Mouse (Mus musculus) ES-Bruce4 (cell line): ENCODE data around the gene Cdrt4. TPM values are rescaled to one million over a fixed set of nuclear protein-coding genes. Genes with fewer than 3 reads are reported as not detected.

Experiments used
- H3K27ac ChIP-seq: 2 replicates; pipeline ENCODE4 v1.5.1; 2012; ENCODE audit warnings: low read length, inconsistent platforms; ENCODE audit not compliant: insufficient read depth
- H3K27me3 ChIP-seq: 2 replicates; pipeline ENCODE4 v1.6.1; 2012; ENCODE audit warnings: mild to moderate bottlenecking, low read length, inconsistent platforms; ENCODE audit not compliant: control insufficient read depth, poor library complexity, insufficient read depth, severe bottlenecking
- H3K36me3 ChIP-seq: 2 replicates; pipeline ENCODE4 v1.6.1; 2012; ENCODE audit warnings: inconsistent platforms, mild to moderate bottlenecking, low read length, moderate library complexity; ENCODE audit not compliant: control insufficient read depth, poor library complexity, insufficient read depth, severe bottlenecking
- H3K4me1 ChIP-seq: one replicate; pipeline ENCODE4 v1.8.1; 2011; ENCODE audit warnings: low read length; ENCODE audit not compliant: control insufficient read depth, insufficient read depth
- H3K4me3 ChIP-seq: 2 replicates; pipeline ENCODE4 v1.5.1; 2011; ENCODE audit warnings: low read depth, mild to moderate bottlenecking, low read length
- H3K9ac ChIP-seq: 2 replicates; pipeline ENCODE4 v1.6.1; 2012; ENCODE audit warnings: low read depth, mild to moderate bottlenecking, inconsistent platforms; ENCODE audit not compliant: poor library complexity, severe bottlenecking
- H3K9me3 ChIP-seq: replicated peaks from 2 replicates; pipeline ENCODE4 v1.6.1; 2012; ENCODE audit warnings: mild to moderate bottlenecking, low read length, inconsistent platforms; ENCODE audit not compliant: control insufficient read depth, poor library complexity, insufficient read depth, severe bottlenecking
- CTCF ChIP-seq: IDR thresholded peaks from one replicate; pipeline ENCODE4 v1.8.1; 2011; ENCODE audit warnings: low read depth, low read length
- EP300 ChIP-seq: IDR thresholded peaks from 2 replicates; pipeline ENCODE4 v1.6.1; 2011; ENCODE audit warnings: low read depth, low read length; ENCODE audit not compliant: insufficient read depth
- POLR2A ChIP-seq: IDR thresholded peaks from one replicate; pipeline ENCODE4 v1.8.1; 2011; ENCODE audit warnings: low read length; ENCODE audit not compliant: insufficient read depth
- polyA plus RNA-seq: library from polyadenylated mRNA; stranded (reverse); fragments of >200 nt; gene quantifications from 2 replicates; pipeline ENCODE4 v1.2.4, GENCODE M21; 2011; ENCODE audit warnings: low read depth; ENCODE audit not compliant: missing spikeins, insufficient read depth, insufficient read length

Cdrt4 gene
- polyA plus RNA-seq, 1 experiment: not detected

DNA sequence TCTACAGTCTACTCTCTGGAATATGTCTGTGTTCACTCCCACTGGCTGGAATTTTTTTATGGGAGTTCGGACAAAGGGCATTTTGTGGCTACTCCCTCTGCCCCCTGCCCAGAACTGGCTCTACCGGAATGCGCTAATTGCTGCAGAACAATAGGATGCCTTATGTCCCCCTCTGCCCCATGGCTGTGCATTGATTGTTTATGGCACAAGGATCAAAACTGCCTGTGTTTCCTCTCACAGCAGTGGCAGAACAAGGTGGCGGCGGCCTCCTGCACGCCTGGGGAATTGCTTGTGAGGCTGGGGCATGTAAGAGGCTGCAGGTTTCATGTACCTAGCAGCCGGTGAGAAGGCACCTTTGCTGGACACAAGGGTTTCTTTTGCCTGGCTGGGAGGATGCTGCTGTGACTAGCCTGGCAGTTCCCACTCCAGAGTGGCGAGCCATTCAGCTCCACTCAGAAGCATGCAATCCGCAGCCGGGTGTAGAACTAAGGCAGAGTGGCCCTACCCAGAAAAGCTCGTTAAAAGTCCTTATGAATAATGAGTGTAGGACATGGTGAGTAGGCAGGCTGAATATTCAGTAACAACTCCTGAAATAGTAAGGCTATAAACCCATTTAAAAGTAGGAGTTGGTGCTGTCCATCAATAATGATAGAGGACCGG lies 89.1 kb downstream of the Cdrt4 start:
- H3K27ac ChIP-seq: no peak overlapping the region
- no peak overlapping the region for H3K4me3 ChIP-seq
- H3K9me3 ChIP-seq: no peaks in the 10 kb centered on the region
- H3K27me3 ChIP-seq: 0 out of 2 replicates have a peak, but pooled peaks cover 1% of the 10 kb centered on the region
- H3K36me3 ChIP-seq: no peaks in the 10 kb centered on the region
- H3K4me1 ChIP-seq: no peaks in the 10 kb centered on the region
- H3K9ac ChIP-seq: no peak overlapping the region
- TF ChIP-seq POLR2A: no peak
- no peak for TF ChIP-seq EP300
- TF ChIP-seq CTCF: no peak

Other genes starting within 250 kb of the Cdrt4 start
- 2.7 and 2.9 TPM in 2 replicates for gene Zfp287, start 219.3 kb upstream of the Cdrt4 start, polyA plus RNA-seq
- not detected in 2 replicates for gene Gm10428, start 198.1 kb upstream of the Cdrt4 start, polyA plus RNA-seq
- gene Zfp286, start 161.7 kb upstream of the Cdrt4 start, polyA plus RNA-seq: 2.9 and 3.6 TPM in 2 replicates
- 0.61 and 0.73 TPM in 2 replicates for gene Trim16, start 131.0 kb upstream of the Cdrt4 start, polyA plus RNA-seq
- 1.3 TPM in 1 of 2 replicates, not detected in the other for gene Fbxw10, start 104.1 kb upstream of the Cdrt4 start, polyA plus RNA-seq
- 38.8 and 42.3 TPM in 2 replicates for gene Tvp23b, start 71.7 kb upstream of the Cdrt4 start, polyA plus RNA-seq
- not detected in 2 replicates for gene Tekt3, start 110.5 kb downstream of the Cdrt4 start, polyA plus RNA-seq
- 55.0 and 57.8 TPM in 2 replicates for gene Pmp22, start 177.8 kb downstream of the Cdrt4 start, polyA plus RNA-seq